Mouse (Mus musculus) thymus, postnatal 4 days (tissue): ENCODE results near the gene Xpnpep3.

ENCODE experiments used
- DNase-seq: peaks from one replicate; pipeline ENCODE4 v3.0.0; 2021

The Xpnpep3 gene

DNA sequence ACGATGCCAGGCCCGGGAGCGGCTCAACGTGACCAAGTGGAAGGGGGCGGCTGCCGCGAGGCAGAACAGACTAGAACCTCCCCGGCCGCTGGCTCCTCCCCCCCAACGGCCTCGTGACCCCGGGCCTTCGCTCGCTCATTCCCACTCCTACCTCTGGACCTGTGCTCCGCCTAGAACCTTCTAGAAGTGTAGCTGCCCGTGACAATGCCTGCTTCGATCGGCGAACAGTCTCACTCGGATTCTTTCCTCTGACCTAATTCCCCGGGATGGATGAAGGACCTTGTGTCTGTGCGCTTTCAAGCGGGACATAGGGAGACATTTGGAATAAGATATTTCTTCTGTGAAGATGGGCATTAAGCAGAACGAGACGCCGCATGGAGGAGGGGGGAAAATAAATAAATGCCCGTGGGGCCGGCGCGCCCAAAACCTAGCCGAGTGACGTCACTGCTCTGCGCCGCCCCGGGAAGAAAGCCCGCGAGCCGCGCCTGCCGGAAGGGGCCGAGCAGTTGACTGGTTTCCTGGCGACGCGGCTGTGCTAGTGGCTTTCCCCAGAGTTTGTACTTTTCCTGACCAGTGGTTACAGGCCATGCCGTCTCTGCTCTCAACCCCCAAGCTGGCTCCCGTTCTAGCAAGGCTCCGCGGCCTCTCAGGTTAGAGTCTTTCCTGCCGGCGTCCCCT, at the start of gene Xpnpep3, which contains the start of gene St13:
TSS of gene Xpnpep3 (plus strand) at position 501 of the 678 bp plus-strand sequence.
TSS of gene St13 (minus strand) at position 440 of the 678 bp plus-strand sequence.
- DNase-seq = peak; percentile 99

DNA sequence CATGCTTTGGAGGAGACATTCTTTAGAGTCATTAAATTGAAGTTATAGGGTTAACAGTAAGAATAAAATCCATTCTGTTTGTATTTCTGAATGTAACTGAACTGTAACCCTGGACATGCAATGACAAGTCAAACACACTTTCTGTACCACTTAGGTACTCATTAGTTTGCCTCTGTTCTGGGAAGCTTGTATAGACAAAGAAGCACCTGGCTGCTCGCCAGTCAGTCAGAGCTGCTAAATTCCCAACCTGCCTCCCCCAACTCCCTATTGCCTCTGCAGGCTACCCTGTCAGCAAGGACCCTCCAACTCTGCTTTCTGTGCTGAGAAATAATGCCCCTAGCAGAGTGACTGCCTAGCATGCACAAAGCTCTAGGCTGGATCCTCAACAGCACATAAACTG, 49.5 kb upstream of the Xpnpep3 start:
- DNase-seq = no peak

DNA sequence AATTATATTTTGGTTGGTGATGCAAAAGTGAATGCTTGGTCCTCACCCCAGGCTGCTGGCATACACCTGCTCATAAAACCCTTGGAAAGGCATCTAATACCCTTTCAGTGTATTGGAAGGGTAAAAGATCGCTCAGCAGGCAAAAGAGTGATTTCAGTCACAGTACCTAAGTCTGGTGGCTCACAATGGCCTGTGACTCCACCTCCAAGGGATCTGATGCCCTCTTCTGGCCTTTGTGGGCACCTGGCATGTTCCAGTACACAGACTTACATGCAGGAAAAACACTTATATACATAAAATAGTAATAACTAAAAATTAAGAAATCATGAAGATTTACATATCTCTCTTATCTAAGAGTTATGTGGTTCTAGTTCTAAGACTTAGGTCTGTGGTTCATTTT, 47.3 kb upstream of the Xpnpep3 start:
- DNase-seq = peak; percentile 34

DNA sequence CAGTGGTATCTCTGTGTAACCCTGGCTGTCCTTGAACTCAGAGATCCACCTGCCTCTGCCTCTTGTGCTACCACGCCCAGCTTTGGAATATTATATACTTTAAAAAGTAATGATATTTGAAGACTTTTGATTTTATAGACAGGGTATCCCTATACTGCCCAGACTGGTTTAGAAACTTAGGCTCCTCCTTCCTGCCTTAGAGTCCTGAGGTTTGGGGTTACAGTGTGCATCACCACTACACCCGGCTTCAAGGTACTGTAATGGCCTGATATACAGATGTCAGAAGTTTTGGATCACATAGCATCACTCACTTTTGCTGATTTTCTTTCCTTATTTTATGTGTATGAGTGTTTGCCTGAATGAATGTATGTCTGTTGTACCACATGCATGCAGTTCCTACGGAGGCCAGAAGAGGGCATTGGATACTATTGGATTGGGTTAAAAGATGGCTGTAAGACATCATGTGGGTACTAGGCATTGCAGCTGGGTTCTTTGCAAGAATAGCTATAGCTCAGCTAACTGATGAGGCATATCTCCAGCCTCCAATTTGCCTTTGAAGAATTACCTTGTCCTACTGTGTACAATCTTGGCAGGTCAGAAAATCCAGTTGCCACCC, 44.7 kb upstream of the Xpnpep3 start:
- peak; percentile 85 for DNase-seq

DNA sequence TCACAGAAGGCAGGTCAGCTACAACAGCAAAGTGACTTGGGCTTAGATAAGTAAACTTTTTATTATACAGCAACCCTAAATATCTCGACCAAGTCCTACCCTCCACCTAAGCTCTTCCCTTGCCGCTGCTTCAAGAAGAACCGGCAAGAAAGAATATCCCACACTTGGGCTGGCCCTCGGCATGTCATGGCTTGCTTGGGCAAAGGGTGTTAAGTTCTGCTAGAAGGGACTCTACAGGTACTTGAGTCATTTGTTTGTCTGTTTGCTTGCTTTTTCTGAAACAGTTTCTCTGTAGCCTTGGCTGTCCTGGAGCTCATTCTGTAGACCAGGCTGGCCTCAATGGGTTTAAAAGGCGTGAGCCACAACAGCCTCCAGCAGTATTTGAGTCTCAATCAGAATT, 43.0 kb upstream of the Xpnpep3 start:
- DNase-seq = no peak

DNA sequence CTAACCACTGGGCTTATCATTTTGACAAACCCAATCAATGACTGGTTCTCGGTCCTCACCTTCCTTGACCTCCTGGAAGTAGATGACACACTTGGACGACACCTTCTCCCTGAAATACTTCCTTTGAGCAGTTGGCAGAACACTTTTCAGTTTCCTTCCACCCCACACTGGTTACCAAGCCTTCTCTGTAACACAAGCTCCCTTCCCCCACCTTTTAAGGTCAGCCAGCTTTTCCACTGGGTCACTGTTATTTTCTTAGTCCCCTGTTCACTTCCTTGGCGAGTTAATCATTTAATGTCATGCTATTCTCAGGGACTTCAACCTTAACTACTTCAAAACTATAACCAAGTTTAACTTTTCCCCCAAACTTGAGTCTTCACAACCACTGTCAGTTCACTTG, 41.0 kb upstream of the Xpnpep3 start:
- DNase-seq = no peak

DNA sequence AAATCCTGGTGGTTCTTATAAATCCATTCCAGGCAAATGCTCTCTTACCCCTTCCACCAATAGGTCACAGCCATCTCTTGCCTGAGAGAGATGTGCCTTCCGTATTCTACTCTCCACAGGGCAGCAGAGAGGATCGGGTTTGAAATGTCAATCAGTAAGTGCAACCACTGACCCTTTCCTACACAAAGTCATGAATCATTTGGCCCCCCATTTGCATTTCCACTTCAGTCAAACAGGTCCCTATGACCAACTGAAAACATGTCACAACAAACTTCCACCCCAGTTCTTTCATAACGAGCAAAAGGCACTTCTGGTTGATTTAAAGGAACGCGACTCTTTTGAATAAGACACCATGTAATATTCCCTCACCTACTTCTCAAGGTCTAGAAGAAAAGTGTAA, 40.5 kb upstream of the Xpnpep3 start:
- no peak for DNase-seq

- DNase-seq = peak; percentile 95
Measured at GRCm38 (mm10) chr15:81360345-81361021, 39.5 kb upstream of the Xpnpep3 start, which contains the start of gene Slc25a17. Gene Slc25a17, minus strand, starts transcription at chr15:81360812.

- DNase-seq = no peak
Measured at GRCm38 (mm10) chr15:81361022-81361404, 38.9 kb upstream of the Xpnpep3 start.

GRCm38 (mm10) chr15:81361417-81362015, 38.4 kb upstream of the Xpnpep3 start:
- DNase-seq = no peak

DNA sequence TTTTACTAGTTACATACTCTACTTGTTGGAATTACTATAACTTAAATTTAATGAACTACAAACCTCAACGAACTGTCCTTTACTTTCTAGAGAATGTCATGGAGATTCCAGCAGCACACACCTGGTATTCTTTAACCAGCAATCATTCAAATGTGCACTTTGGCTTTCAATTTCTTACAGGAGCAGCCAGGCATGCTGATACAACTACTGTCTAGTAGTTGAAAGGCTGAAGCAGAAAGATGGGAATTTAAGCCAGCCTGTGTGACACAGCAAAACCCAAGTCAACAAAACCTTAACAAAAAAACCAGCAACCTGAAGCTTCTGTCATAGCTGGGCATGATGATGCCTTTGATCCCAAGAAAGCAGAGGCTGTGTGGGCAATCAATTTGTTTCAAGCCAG, 37.4 kb upstream of the Xpnpep3 start:
- DNase-seq = no peak

- no peak for DNase-seq
Measured at GRCm38 (mm10) chr15:81364271-81364670, 35.7 kb upstream of the Xpnpep3 start.

DNA sequence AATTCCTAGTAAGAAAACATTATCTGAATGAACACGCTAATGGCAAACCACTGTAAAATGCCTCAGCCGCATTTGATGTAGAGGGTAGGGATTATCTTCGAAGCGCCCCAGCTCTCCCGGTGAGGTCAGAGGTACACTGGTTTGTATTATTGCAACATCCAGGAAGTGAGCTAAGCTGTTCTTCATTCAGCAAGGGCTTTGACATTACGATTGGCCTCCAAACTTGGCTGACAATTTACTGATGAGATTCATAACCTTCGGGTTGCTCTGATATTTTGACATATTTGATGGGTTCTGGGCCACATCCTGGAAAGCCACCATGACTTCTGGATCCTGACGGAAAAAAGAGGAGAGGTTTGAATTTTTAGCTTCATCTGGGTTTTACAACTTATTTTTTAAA, 34.7 kb upstream of the Xpnpep3 start:
- DNase-seq = no peak

DNA sequence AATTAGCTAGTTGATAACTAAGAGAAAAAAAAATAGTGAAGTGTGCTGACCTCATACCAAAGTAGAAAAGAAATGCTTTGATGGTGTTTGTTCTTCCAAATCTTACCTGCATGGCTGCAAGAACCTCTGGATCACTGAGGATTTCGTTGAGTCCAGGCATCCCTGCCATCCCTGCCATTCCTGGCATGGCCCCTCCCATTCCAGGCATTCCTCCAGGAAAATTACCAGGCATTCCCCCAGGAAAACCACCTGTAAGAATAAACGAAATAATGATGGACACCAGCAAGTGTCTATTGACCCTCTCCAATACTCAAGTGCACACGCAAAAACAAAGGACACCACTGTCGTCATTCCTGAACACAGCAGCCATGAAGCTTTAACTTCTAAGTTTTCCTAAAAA, 33.7 kb upstream of the Xpnpep3 start:
- DNase-seq = no peak

GRCm38 (mm10) chr15:81368601-81369000, 31.3 kb upstream of the Xpnpep3 start:
- DNase-seq = no peak

GRCm38 (mm10) chr15:81370356-81370755, 29.6 kb upstream of the Xpnpep3 start:
- no peak for DNase-seq

GRCm38 (mm10) chr15:81374621-81375020, 25.3 kb upstream of the Xpnpep3 start:
- DNase-seq = no peak

DNA sequence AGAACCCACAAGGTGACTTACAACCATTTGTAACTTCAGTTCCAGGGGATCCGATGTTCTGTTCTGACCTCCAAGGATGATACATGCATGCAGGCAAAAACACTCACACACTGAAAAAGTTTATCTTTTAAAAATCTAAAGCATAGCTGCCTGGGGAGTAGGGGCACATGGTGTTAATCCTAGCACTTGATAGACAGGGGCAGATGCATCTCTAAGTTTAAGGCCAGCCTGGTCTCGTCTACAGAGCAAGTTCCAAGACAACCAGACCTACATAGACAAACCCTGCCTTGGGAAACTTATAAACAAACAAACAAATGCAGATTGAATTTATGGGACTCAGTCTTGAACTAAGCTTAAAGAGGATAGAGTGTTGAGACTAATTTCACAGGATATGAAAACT, 21.1 kb upstream of the Xpnpep3 start:
- DNase-seq = no peak

DNA sequence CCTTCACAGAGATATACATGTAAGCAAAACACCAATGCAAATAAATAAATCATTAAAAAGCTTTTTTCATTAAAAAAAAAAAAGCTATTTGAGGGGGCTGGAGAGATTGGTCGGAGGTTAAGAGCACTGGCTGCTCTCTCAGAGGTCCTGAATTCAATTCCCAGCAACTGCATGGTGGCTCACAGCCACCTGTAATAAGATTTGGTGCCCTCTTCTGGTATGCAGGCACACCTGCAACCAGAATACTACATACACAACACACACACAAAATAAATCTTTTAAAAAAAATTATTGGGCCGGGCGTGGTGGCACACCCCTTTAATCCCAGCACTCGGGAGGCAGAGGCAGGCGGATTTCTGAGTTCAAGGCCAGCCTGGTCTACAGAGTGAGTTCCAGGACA, 13.6 kb upstream of the Xpnpep3 start:
- no peak for DNase-seq

GRCm38 (mm10) chr15:81392997-81393396, 6.9 kb upstream of the Xpnpep3 start:
- peak; percentile 49 for DNase-seq

- no peak for DNase-seq
Measured at GRCm38 (mm10) chr15:81394211-81394915, 5.6 kb upstream of the Xpnpep3 start.

GRCm38 (mm10) chr15:81398189-81398588, 1.7 kb upstream of the Xpnpep3 start:
- no peak for DNase-seq

GRCm38 (mm10) chr15:81399297-81399637, 671 bp upstream of the Xpnpep3 start:
- DNase-seq = no peak
